14 mouse cellular contexts compared by ENCODE assay signal in genomic region chr13:113811910-113812592, GRCm38 (mm10). TPM values are rescaled to one million over a fixed set of nuclear protein-coding genes. Genes with fewer than 3 reads are reported as not detected.
DNase-seq lines count a peak whose midpoint lies in the region; ATAC-seq and TF ChIP-seq lines count a peak whose summit lies in the region.
"Had no signal": no experiment of that assay in that cellular context is flagged by ENCODE, and none has a peak within 500 bp of the region (broad histone marks: within the 10 kb centered on the region; RNA-seq: fewer than 3 reads in every experiment).

No protein-coding gene starts in this region.

- no peak overlapping the region for H3K4me3 ChIP-seq in liver, adult 2 months (ENCODE audit: insufficient read depth, low read depth, low read length)
- H3K4me3 ChIP-seq in liver, embryonic 12.5 days = no peak overlapping the region
- H3K4me3 ChIP-seq in limb, embryonic 10.5 days = no peak overlapping the region
- H3K4me3 ChIP-seq: erythroblast, embryonic 14.5 days; limb, embryonic 15.5 days; midbrain, embryonic 13.5 days had no signal

- no peaks in the 10 kb centered on the region for H3K36me3 ChIP-seq in liver, adult 2 months (ENCODE audit: control insufficient read depth, insufficient read depth, low read length)
- peaks cover 3% of the 10 kb centered on the region; the same call in 1 of the 2 replicates for H3K36me3 ChIP-seq in liver, embryonic 12.5 days
- H3K36me3 ChIP-seq in limb, embryonic 10.5 days = peaks cover 3% of the 10 kb centered on the region; the same call in 1 of the 2 replicates
- H3K36me3 ChIP-seq: limb, embryonic 15.5 days; midbrain, embryonic 13.5 days had no signal

- peaks cover 39% of the 10 kb centered on the region for H3K79me2 ChIP-seq in liver, adult 2 months (ENCODE audit: control insufficient read depth, insufficient read depth, low read length)

- H3K9ac ChIP-seq in liver, adult 2 months (ENCODE audit: low read depth, low read length) = no peak overlapping the region
- H3K9ac ChIP-seq in liver, embryonic 12.5 days = no peak overlapping the region
- H3K9ac ChIP-seq: limb, embryonic 15.5 days; midbrain, embryonic 13.5 days had no signal

- no peak overlapping the region for H3K4me2 ChIP-seq in liver, embryonic 12.5 days
- H3K4me2 ChIP-seq: limb, embryonic 15.5 days; midbrain, embryonic 13.5 days had no signal

- H3K4me1 ChIP-seq in liver, adult 2 months (ENCODE audit: control insufficient read depth, insufficient read depth, low read length) = peaks cover 5% of the 10 kb centered on the region; the same call in 1 of the 2 replicates
- peaks cover 70% of the 10 kb centered on the region for H3K4me1 ChIP-seq in liver, embryonic 12.5 days
- H3K4me1 ChIP-seq in limb, embryonic 10.5 days = peaks cover 43% of the 10 kb centered on the region

- no peak for TF ChIP-seq CTCF in liver, adult 2 months (IDR thresholded peaks at IDR 0.05; ENCODE audit: low read depth, low read length)

- no peaks in the 10 kb centered on the region for H3K27me3 ChIP-seq in liver, adult 2 months (ENCODE audit: control insufficient read depth, insufficient read depth, low read length)
- H3K27me3 ChIP-seq in liver, embryonic 12.5 days (replicated peaks) = no peaks in the 10 kb centered on the region
- H3K27me3 ChIP-seq in limb, embryonic 10.5 days (ENCODE audit: low read depth, poor library complexity, severe bottlenecking) = no peaks in the 10 kb centered on the region
- H3K27me3 ChIP-seq: limb, embryonic 15.5 days; midbrain, embryonic 13.5 days had no signal

- no peaks in the 10 kb centered on the region for H3K9me3 ChIP-seq in liver, embryonic 12.5 days (replicated peaks)
- no peaks in the 10 kb centered on the region for H3K9me3 ChIP-seq in limb, embryonic 10.5 days (replicated peaks)
- H3K9me3 ChIP-seq: limb, embryonic 15.5 days; midbrain, embryonic 13.5 days had no signal

- H3K27ac ChIP-seq in liver, adult 2 months (replicated peaks; ENCODE audit: insufficient read depth, low read depth, low read length) = no peak overlapping the region
- no peak overlapping the region for H3K27ac ChIP-seq in liver, embryonic 12.5 days
- peak overlapping the region; percentile 64 for H3K27ac ChIP-seq in limb, embryonic 10.5 days
- H3K27ac ChIP-seq: limb, embryonic 15.5 days; midbrain, embryonic 13.5 days had no signal

- peak; percentile 71 to 90 for DNase-seq in adrenal gland, adult (ENCODE audit: inconsistent age in 2 of 2, low spot score in 1 of 2)
- no peak for DNase-seq in adrenal gland, postnatal 25 days
- peak; percentile 18 for DNase-seq in liver, adult 2 months (ENCODE audit: extremely low read depth, low read depth, low spot score)
- peak; percentile 65 for DNase-seq in embryo, embryonic 10.5 days (ENCODE audit: low spot score)
- no peak for DNase-seq in limb, embryonic 10.5 days (ENCODE audit: low spot score)
- no peak for DNase-seq in retina, embryonic 14.5 days (ENCODE audit: low spot score)
- no peak for DNase-seq in gastrocnemius, adult 18-20 months (ENCODE audit: low spot score)
- DNase-seq: cerebellum, adult 9-11 months; gastrocnemius, postnatal 14 days; retina, postnatal 1 day had no signal

- TF ChIP-seq POLR2A in liver, adult 2 months (IDR thresholded peaks at IDR 0.05; ENCODE audit: extremely low read depth, insufficient read depth, low read length) = no peak

- 66% methylated on average over 9 of the region's 9 CpGs for WGBS in liver, adult 2 months
- WGBS in liver, embryonic 12.5 days (ENCODE audit: insufficient replicate concordance) = 55% methylated on average over 9 of the region's 9 CpGs
- WGBS in limb, embryonic 10.5 days = 38% methylated on average over 9 of the region's 9 CpGs

- no peak for ATAC-seq in liver, embryonic 12.5 days
- ATAC-seq: midbrain, embryonic 13.5 days had no signal

RNA-seq across cellular contexts. Expression of gene Arl15, which starts 17.7 kb away (rescaled TPM):
- total RNA-seq in adrenal gland, postnatal 25 days (2021) = 27.8 and 30.2 TPM in 2 replicates
- total RNA-seq in liver, adult 2 months (2014; rRNA removed) = 6.5 and 6.8 TPM in 2 replicates
- polyA plus RNA-seq in liver, adult 2 months (2012; rRNA removed) = 1.5 and 1.9 TPM in 2 replicates
- polyA plus RNA-seq in liver, embryonic 12.5 days (2016; fragmentation: Nextera tagmentation; extraction: Ambion mirVana) = 4.4 and 5.3 TPM in 2 replicates
- 10.0 and 12.9 TPM in 2 replicates for polyA plus RNA-seq in limb, embryonic 10.5 days (2016; fragmentation: Nextera tagmentation; extraction: Ambion mirVana)
- 1 to 10 TPM; 3.6 to 4.0 TPM for total RNA-seq in gastrocnemius, adult 18-20 months (2021)
- polyA plus RNA-seq: erythroblast, embryonic 14.5 days had no signal

Comparison
In these comparisons a context has a peak if more than half of its experiments do, and no peak if none do; other contexts are left out.
1. DNase-seq: peak in adrenal gland, adult (2 of 2), liver, adult 2 months (single experiment) and embryo, embryonic 10.5 days (single experiment); none in adrenal gland, postnatal 25 days (single experiment), limb, embryonic 10.5 days (single experiment), retina, embryonic 14.5 days (single experiment) and gastrocnemius, adult 18-20 months (single experiment).